Mouse (Mus musculus) liver, embryonic 13.5 days (tissue): Measurements from ENCODE around the gene Glod5. TPM values are rescaled to one million over a fixed set of nuclear protein-coding genes. Genes with fewer than 3 reads are reported as not detected.
"Not testable (repeated sequence)": the region's sequence is repeated elsewhere in the genome, so short reads cannot be mapped to it uniquely, and the experiment has no call there.

Source experiments
- ATAC-seq: fragments of 200-750 bp; cut with Nextera tagmentation; 2 replicates; pipeline ENCODE4 v1.8.0; 2017; ENCODE audit warnings: low read depth, mild to moderate bottlenecking, moderate number of reproducible peaks, moderate library complexity
- DNase-seq: peaks from one replicate; pipeline ENCODE4 v3.0.0; 2022
- H3K27ac ChIP-seq: fragments of 300-500 bp; sonication (generic); 2 replicates; pipeline ENCODE4 v1.5.1; 2015; ENCODE audit warnings: moderate library complexity, mild to moderate bottlenecking, inconsistent platforms
- H3K27me3 ChIP-seq: fragments of 300-500 bp; sonication (generic); 2 replicates; pipeline ENCODE4 v1.6.1; 2015; ENCODE audit warnings: mild to moderate bottlenecking, inconsistent platforms
- H3K36me3 ChIP-seq: fragments of 300-500 bp; sonication (generic); 2 replicates; pipeline ENCODE4 v1.6.1; 2015; ENCODE audit warnings: mild to moderate bottlenecking, inconsistent platforms
- H3K4me1 ChIP-seq: fragments of 300-500 bp; sonication (generic); replicated peaks from 2 replicates; pipeline ENCODE4 v1.6.1; 2015; ENCODE audit warnings: inconsistent platforms
- H3K4me2 ChIP-seq: fragments of 300-500 bp; sonication (generic); 2 replicates; pipeline ENCODE4 v1.6.1; 2015; ENCODE audit warnings: inconsistent platforms, mild to moderate bottlenecking, moderate library complexity
- H3K4me3 ChIP-seq: fragments of 300-500 bp; sonication (generic); replicated peaks from 2 replicates; pipeline ENCODE4 v1.5.1; 2015; ENCODE audit warnings: mild to moderate bottlenecking, inconsistent platforms
- H3K9ac ChIP-seq: fragments of 300-500 bp; sonication (generic); 2 replicates; pipeline ENCODE4 v1.6.1; 2015; ENCODE audit warnings: mild to moderate bottlenecking, inconsistent platforms
- H3K9me3 ChIP-seq: fragments of 300-500 bp; sonication (generic); replicated peaks from 2 replicates; pipeline ENCODE4 v1.6.1; 2016; ENCODE audit warnings: inconsistent platforms
- WGBS: fragments of 180-500 bp; shearing (Covaris S2); methylation state at CpG from one replicate; pipeline ENCODE4 v1.1.7; 2015; ENCODE audit not compliant: insufficient replicate concordance; 5-methylcytosine and 5-hydroxymethylcytosine counted together
- polyA plus RNA-seq: library from polyadenylated mRNA; unstranded; fragments of >200 nt; fragmentation: Nextera tagmentation; extraction: Ambion mirVana; gene quantifications from 2 replicates; pipeline ENCODE4 v1.2.1, GENCODE M21; 2015

The Glod5 gene
- 0.29 and 0.36 TPM in 2 replicates for polyA plus RNA-seq

GRCm38 (mm10) chrX:8018286-8018685, at the start of gene Glod5:
Glod5 (minus strand) TSS chrX:8018492.
- no peak within 1 kb of the TSS for H3K9ac ChIP-seq
- 49% methylated on average over 2 of the region's 2 CpGs for WGBS
- DNase-seq: no peak
- no peaks in the 10 kb centered on the region for H3K36me3 ChIP-seq
- ATAC-seq: no peak
- H3K27me3 ChIP-seq: no peaks in the 10 kb centered on the region
- no peaks in the 10 kb centered on the region for H3K9me3 ChIP-seq
- no peaks in the 10 kb centered on the region for H3K4me1 ChIP-seq
- no peak within 1 kb of the TSS for H3K27ac ChIP-seq
- no peak within 1 kb of the TSS for H3K4me2 ChIP-seq
- H3K4me3 ChIP-seq: no peak within 1 kb of the TSS

DNA sequence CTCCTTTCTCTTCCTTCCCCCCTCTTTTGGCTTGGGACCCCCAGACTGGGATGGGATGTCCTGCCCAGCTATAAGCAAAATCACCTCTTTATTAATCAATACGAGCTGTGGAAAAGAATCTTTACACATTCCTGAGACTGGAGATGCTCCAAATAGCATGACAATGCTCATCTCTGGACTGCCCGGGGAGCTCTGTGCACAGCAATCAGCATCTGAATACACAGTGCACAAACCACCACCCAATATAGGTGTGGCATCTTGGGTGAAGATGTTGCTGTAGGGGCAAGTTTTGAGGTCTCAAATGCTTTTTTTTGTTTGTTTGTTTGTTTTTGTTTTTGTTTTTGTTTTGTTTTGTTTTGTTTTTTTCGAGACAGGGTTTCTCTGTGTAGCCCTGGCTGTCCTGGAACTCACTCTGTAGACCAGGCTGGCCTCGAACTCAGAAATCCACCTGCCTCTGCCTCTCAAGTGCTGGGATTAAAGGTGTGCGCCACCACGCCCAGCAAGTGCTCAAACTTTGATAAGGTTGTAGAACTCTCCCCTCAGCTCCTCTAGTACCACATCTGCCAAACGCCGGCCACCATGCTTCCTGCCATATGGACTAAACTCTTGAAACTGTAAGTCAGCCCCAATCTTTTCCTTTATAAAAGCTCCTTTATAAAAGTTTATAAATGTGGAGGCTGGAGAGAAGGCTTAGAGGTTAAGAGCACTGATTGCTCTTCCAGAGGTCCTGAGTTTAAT, 32.9 kb upstream of the Glod5 start:
- H3K27me3 ChIP-seq, DNase-seq, ATAC-seq, H3K36me3 ChIP-seq, H3K27ac ChIP-seq, H3K4me2 ChIP-seq, H3K9me3 ChIP-seq, H3K4me1 ChIP-seq, H3K4me3 ChIP-seq, H3K9ac ChIP-seq: not testable (repeated sequence)
- WGBS: 57% methylated on average over 8 of the region's 8 CpGs

GRCm38 (mm10) chrX:8033009-8033408, 14.7 kb upstream of the Glod5 start:
- WGBS: 30% methylated on average over 1 of the region's 1 CpGs

DNA sequence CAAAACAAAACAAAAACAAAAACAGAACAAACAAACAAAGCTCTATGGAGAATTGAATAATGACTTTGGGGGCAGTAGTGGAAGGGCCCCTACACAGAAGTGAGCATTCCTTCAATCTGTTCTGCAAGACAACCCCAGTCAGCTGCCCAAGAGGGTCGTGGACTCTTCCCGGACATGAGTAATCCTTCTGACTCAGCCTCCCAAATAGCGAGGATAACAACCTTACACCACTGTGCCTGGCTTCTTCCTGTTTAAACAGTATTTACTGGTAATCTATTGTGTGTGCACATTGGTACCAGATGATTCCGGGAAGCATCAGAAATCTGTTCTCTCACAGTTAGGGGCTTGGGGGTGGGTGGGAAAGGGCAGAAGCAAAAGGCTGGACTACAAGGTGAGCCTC, 8.5 kb upstream of the Glod5 start:
- Histone ChIP-seq H3K4me3 (no peak overlapping the region), H3K27me3 (no peaks in the 10 kb centered on the region), H3K4me2 (no peak overlapping the region), H3K9me3 (no peaks in the 10 kb centered on the region), H3K9ac (no peak overlapping the region), H3K4me1 (no peaks in the 10 kb centered on the region), H3K36me3 (no peaks in the 10 kb centered on the region), H3K27ac (no peak overlapping the region)
- ATAC-seq (no peak), DNase-seq (no peak)
- WGBS: 45% methylated on average over 4 of the region's 4 CpGs

More at GRCm38 (mm10) chrX:8033009-8033408, 14.7 kb upstream of the Glod5 start:
- DNase-seq (no peak), ATAC-seq (no peak)
- no peak overlapping the region for H3K4me2 ChIP-seq
- no peak overlapping the region for H3K27ac ChIP-seq
- H3K4me1 ChIP-seq: no peaks in the 10 kb centered on the region
- H3K36me3 ChIP-seq: no peaks in the 10 kb centered on the region
- H3K27me3 ChIP-seq: no peaks in the 10 kb centered on the region
- H3K9me3 ChIP-seq: no peaks in the 10 kb centered on the region
- H3K4me3 ChIP-seq: no peak overlapping the region
- no peak overlapping the region for H3K9ac ChIP-seq

DNA sequence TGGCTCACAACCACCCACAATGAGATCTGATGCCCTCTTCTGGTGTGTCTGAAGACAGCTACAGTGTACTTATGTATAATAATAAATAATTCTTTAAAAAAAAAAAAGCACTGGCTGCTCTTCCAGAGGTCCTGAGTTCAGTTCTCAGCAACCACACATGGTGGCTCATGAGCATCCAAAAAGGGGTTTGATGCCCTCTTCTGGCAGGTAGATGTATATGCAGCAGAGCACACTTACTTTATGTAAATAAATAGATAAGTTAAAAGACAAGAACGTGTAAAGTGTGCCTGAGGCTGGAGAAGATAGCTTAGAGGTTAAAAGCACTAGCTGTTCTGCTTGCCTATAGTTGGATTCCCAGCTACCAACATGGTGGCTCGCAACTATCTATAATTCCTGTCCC, 6.5 kb upstream of the Glod5 start:
- H3K27me3 ChIP-seq: no peaks in the 10 kb centered on the region
- ATAC-seq (no peak), DNase-seq (no peak)
- H3K4me2 ChIP-seq: no peak overlapping the region
- 64% methylated on average over 2 of the region's 2 CpGs for WGBS
- no peak overlapping the region for H3K4me3 ChIP-seq
- H3K4me1 ChIP-seq: no peaks in the 10 kb centered on the region
- no peaks in the 10 kb centered on the region for H3K36me3 ChIP-seq
- H3K9me3 ChIP-seq: no peaks in the 10 kb centered on the region
- no peak overlapping the region for H3K9ac ChIP-seq
- H3K27ac ChIP-seq: no peak overlapping the region

DNA sequence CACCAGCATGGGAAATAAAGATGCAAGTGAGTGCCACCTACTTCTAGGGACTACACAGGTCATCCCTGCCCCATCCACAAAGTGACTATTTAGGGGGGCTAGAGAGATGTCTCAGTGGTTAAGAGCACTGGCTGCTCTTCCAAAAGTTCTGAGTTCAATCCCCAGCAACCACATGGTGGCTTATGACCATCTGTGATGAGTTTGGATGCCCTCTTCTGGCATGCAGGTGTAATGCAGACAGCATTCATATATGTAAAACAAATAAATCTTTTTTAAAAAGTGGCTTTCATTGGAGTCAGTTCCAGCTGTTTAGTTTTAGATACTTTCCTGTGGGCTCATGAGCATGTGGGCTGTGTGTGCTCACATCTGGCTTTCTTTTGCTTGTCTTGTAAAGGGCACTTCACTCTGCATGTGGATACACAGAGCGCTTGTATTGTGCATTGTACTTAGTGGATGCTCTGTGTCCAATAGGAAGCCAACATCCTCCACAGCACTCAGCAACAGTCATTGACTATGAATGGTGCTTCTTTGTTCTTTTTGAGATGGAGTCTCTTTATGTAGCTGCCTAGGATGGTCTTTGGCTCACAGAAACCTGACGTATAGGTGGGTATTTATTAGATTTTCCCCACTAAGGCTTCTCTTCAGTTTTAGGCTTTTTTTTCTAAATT, 2.0 kb upstream of the Glod5 start:
- DNase-seq (no peak), ATAC-seq (no peak)
- Histone ChIP-seq H3K27ac (no peak overlapping the region), H3K36me3 (no peaks in the 10 kb centered on the region), H3K4me1 (no peaks in the 10 kb centered on the region), H3K9me3 (no peaks in the 10 kb centered on the region), H3K9ac (no peak overlapping the region), H3K27me3 (no peaks in the 10 kb centered on the region), H3K4me2 (no peak overlapping the region), H3K4me3 (no peak overlapping the region)
- WGBS: 78% methylated on average over 2 of the region's 2 CpGs

GRCm38 (mm10) chrX:8017142-8017541, 1.1 kb downstream of the Glod5 start:
- Histone ChIP-seq H3K36me3 (no peaks in the 10 kb centered on the region), H3K27me3 (no peaks in the 10 kb centered on the region), H3K4me1 (no peaks in the 10 kb centered on the region), H3K4me3 (no peak overlapping the region), H3K9ac (no peak overlapping the region), H3K4me2 (no peak overlapping the region), H3K9me3 (no peaks in the 10 kb centered on the region), H3K27ac (no peak overlapping the region)
- DNase-seq (no peak), ATAC-seq (no peak)
- 6% methylated on average over 5 of the region's 5 CpGs for WGBS

DNA sequence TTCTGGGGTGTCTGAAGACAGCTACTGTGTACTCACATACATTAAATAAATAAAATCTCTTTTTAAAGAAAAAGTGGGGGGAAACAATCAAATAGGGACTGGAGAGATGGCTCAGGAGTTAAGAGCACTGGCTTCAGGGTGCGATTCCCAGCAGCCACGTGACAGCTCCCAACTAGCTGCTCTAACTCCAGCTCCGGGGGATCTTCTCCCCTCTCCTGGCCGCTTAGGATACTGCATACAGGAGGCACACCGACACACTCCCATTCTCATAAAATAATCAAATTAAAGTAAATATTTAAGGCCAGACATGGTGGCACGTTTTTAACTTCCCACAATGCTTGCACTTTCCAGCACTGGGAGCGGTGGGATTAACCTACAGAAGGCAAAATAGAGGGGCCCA, 2.6 kb downstream of the Glod5 start:
- not testable (repeated sequence) for H3K27me3 ChIP-seq, H3K4me3 ChIP-seq, H3K4me1 ChIP-seq, H3K9me3 ChIP-seq, H3K36me3 ChIP-seq, H3K27ac ChIP-seq, H3K9ac ChIP-seq, DNase-seq, H3K4me2 ChIP-seq
- ATAC-seq: 0 out of 2 replicates have a peak, but pooled peaks have one; percentile 45
- WGBS: 23% methylated on average over 7 of the region's 7 CpGs

GRCm38 (mm10) chrX:8013569-8014314, 4.5 kb downstream of the Glod5 start:
- Histone ChIP-seq H3K9me3 (no peaks in the 10 kb centered on the region), H3K27me3 (no peaks in the 10 kb centered on the region), H3K27ac (no peak overlapping the region), H3K4me1 (peaks cover 6% of the 10 kb centered on the region; the same call in 1 of the 2 replicates), H3K36me3 (no peaks in the 10 kb centered on the region), H3K9ac (no peak overlapping the region), H3K4me3 (no peak overlapping the region), H3K4me2 (no peak overlapping the region)
- 61% methylated on average over 7 of the region's 8 CpGs for WGBS
- ATAC-seq (no peak), DNase-seq (no peak)

- ATAC-seq: no peak
- H3K4me1 ChIP-seq: peaks cover 9% of the 10 kb centered on the region; the same call in 1 of the 2 replicates
- no peak for DNase-seq
- no peaks in the 10 kb centered on the region for H3K9me3 ChIP-seq
- no peaks in the 10 kb centered on the region for H3K27me3 ChIP-seq
- H3K27ac ChIP-seq: no peak overlapping the region
- no peak overlapping the region for H3K4me2 ChIP-seq
- H3K9ac ChIP-seq: no peak overlapping the region
- no peak overlapping the region for H3K4me3 ChIP-seq
- WGBS: 16% methylated on average over 2 of the region's 2 CpGs
- H3K36me3 ChIP-seq: no peaks in the 10 kb centered on the region
Observed at GRCm38 (mm10) chrX:8013157-8013556, 5.1 kb downstream of the Glod5 start.

DNA sequence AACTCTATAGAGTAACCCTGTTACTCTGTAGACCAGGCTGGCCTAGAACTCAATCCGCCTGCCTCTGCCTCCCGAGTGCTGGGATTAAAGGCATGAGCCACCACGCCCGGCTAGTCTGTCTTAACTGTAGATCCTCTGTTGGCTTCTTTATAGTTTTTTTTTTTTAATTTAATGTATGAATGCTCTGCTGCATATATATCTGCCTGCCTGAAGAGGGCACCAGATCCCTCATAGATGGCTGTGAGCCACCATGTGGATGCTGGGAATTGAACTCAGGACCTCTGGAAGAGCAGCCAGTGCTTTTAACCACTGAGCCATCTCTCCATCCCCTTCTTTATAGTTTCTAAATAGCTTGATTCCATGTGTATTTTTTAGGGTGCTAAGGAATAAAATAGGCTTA, 8.9 kb downstream of the Glod5 start:
- DNase-seq, ATAC-seq, H3K4me2 ChIP-seq, H3K9me3 ChIP-seq, H3K27me3 ChIP-seq, H3K27ac ChIP-seq, H3K4me1 ChIP-seq, H3K9ac ChIP-seq, H3K36me3 ChIP-seq, H3K4me3 ChIP-seq: not testable (repeated sequence)
- 63% methylated on average over 4 of the region's 4 CpGs for WGBS
